Mouse (Mus musculus) left cerebral cortex, adult 2 months (tissue): ENCODE data around the gene Dnajb13. TPM values are rescaled to one million over a fixed set of nuclear protein-coding genes. Genes with fewer than 3 reads are reported as not detected.

Experiments used
- DNase-seq, 2 experiments: peaks; one replicate each; pipeline ENCODE4 v3.0.0; 2021 to 2022; ENCODE audit warnings: low spot score in 2 of 2, mixed read lengths in 1 of 2; ENCODE audit errors: extremely low spot score in 1 of 2
- H3K27ac ChIP-seq: fragments of 200-600 bp; 2 replicates; pipeline ENCODE4 v1.8.1; 2022
- H3K4me3 ChIP-seq: fragments of 200-600 bp; 2 replicates; pipeline ENCODE4 v1.8.1; 2022
- CTCF ChIP-seq: fragments of 200-600 bp; IDR thresholded peaks from 2 replicates; pipeline ENCODE4 v1.8.1; 2022; ENCODE audit warnings: antibody characterized with exemption, mild to moderate bottlenecking, moderate library complexity
- intact Hi-C: fragments of 180-260 bp; cut with DNase I; formaldehyde crosslinking; loops from one replicate; pipeline ENCODE4 v1.15.1; 2025
- total RNA-seq, 2 experiments: library from RNA; stranded (reverse); gene quantifications; 2 replicates each; pipeline ENCODE4 v1.2.3; 2021

The Dnajb13 gene
- total RNA-seq, 2 experiments from 2014 or later, result 0.28 to 0.50 TPM

GRCm38 (mm10) chr7:100504740-100505487, 9.8 kb downstream of the Dnajb13 start:
- H3K27ac ChIP-seq, result no peak overlapping the region
- DNase-seq, result no peak
- intact Hi-C loops, result no loop called here
- TF ChIP-seq CTCF, result no peak
- no peak overlapping the region for H3K4me3 ChIP-seq

GRCm38 (mm10) chr7:100503076-100503475, 11.7 kb downstream of the Dnajb13 start:
- Histone ChIP-seq H3K27ac (no peak overlapping the region), H3K4me3 (no peak overlapping the region)
- no peak for TF ChIP-seq CTCF
- DNase-seq, result no peak
- intact Hi-C loops, result no loop called here

- intact Hi-C loops, result no loop called here
- Histone ChIP-seq H3K27ac (no peak overlapping the region), H3K4me3 (no peak overlapping the region)
- no peak for TF ChIP-seq CTCF
- DNase-seq, result no peak
Measured at GRCm38 (mm10) chr7:100502374-100502922, 12.3 kb downstream of the Dnajb13 start.

GRCm38 (mm10) chr7:100501844-100502373, 12.9 kb downstream of the Dnajb13 start:
- TF ChIP-seq CTCF, result no peak
- intact Hi-C loops, result no loop called here
- Histone ChIP-seq H3K4me3 (no peak overlapping the region), H3K27ac (no peak overlapping the region)
- DNase-seq, result no peak

- intact Hi-C loops, result no loop called here
- Histone ChIP-seq H3K27ac (no peak overlapping the region), H3K4me3 (no peak overlapping the region)
- no peak for TF ChIP-seq CTCF
- DNase-seq, result no peak
Measured at GRCm38 (mm10) chr7:100501027-100501843, 13.5 kb downstream of the Dnajb13 start.

- H3K27ac ChIP-seq, result no peak overlapping the region
- no peak for DNase-seq
Measured at GRCm38 (mm10) chr7:100500276-100500977, 14.3 kb downstream of the Dnajb13 start.

GRCm38 (mm10) chr7:100499465-100499864, 15.3 kb downstream of the Dnajb13 start:
- TF ChIP-seq CTCF, result no peak
- no peak for DNase-seq
- Histone ChIP-seq H3K27ac (no peak overlapping the region), H3K4me3 (no peak overlapping the region)
- intact Hi-C loops, result no loop called here

More at GRCm38 (mm10) chr7:100500276-100500977, 14.3 kb downstream of the Dnajb13 start:
- no peak for TF ChIP-seq CTCF
- H3K4me3 ChIP-seq, result no peak overlapping the region
- intact Hi-C loops, result no loop called here

GRCm38 (mm10) chr7:100497982-100498381, 16.8 kb downstream of the Dnajb13 start:
- Histone ChIP-seq H3K4me3 (no peak overlapping the region), H3K27ac (no peak overlapping the region)
- no peak for DNase-seq
- intact Hi-C loops, result no loop called here
- no peak for TF ChIP-seq CTCF

- no peak overlapping the region for H3K4me3 ChIP-seq
- intact Hi-C loops, result no loop called here
Measured at GRCm38 (mm10) chr7:100497402-100497801, 17.4 kb downstream of the Dnajb13 start.

GRCm38 (mm10) chr7:100496791-100497190, 18.0 kb downstream of the Dnajb13 start:
- Histone ChIP-seq H3K27ac (no peak overlapping the region; the same call in 1 of the 2 replicates), H3K4me3 (no peak overlapping the region)
- intact Hi-C loops, result no loop called here
- no peak for DNase-seq
- TF ChIP-seq CTCF, result no peak

More at GRCm38 (mm10) chr7:100497402-100497801, 17.4 kb downstream of the Dnajb13 start:
- H3K27ac ChIP-seq, result no peak overlapping the region
- TF ChIP-seq CTCF, result no peak
- no peak for DNase-seq

GRCm38 (mm10) chr7:100496371-100496770, 18.4 kb downstream of the Dnajb13 start:
- peak overlapping the region; percentile 69 for H3K27ac ChIP-seq
- intact Hi-C loops, result no loop called here
- DNase-seq, result no peak
- H3K4me3 ChIP-seq, result no peak overlapping the region
- no peak for TF ChIP-seq CTCF
